Mouse (Mus musculus) brain, adult 2 months (tissue): ENCODE results near the gene Pm20d1.

Experiments used
- DNase-seq: peaks from one replicate; pipeline ENCODE4 v3.0.0; 2011; ENCODE audit warnings: low read depth, low spot score

The Pm20d1 gene

DNA sequence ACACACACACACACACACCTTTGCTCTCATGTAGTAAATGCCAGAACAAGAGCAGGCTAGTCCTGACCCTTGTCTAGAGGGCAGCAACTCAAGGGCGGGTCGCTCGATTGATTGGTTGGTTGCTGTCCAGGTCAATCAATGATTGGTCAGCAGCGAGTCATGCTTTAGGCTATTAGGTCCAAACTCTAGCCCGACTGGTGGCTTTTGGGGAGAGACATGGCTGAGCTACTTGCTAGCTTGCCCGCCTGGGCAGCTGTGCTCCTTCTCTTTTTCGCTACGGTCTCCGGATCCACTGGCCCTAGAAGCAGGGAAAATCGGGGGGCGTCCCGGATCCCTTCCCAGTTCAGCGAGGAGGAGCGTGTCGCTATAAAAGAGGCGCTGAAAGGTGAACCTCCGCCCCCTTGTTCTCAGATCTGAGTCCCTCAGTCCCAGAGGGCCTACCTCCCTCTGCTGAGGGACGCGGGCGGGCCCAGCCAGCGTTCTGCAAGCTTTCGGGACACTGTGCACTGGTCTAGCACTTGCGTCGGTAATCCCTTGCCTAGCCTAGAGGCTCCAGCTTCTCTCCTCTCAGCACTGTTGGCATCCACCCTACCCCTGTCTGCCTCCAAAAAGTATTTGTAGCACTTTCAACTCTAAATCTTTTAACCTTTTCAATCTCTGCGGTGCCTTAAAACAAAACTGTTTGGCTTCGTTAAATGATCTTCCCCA, at the start of gene Pm20d1:
TSS of gene Pm20d1 (plus strand) at position 180 of the 708 bp plus-strand sequence.
- DNase-seq, result peak; percentile 5

DNA sequence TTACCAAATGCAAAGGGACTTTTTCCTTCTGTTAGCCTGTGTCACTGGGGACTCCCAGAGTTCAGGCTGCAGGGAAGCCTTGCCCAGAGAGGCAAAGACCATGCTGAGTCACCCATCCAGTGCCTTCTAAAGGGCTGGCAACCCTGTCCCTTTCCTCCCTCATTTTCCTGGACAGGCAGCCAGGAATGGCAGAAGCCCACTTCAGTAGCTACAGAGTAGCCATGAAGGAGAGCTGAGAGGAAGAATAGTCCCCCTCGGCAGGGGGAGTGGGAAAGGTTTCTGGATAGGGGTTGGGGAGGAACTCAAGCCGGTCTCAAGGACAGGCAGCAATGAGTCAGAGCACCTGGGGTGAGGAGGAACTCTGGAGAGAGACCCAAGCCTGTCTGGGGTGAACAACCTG, 49.4 kb upstream of the Pm20d1 start:
- no peak for DNase-seq

DNA sequence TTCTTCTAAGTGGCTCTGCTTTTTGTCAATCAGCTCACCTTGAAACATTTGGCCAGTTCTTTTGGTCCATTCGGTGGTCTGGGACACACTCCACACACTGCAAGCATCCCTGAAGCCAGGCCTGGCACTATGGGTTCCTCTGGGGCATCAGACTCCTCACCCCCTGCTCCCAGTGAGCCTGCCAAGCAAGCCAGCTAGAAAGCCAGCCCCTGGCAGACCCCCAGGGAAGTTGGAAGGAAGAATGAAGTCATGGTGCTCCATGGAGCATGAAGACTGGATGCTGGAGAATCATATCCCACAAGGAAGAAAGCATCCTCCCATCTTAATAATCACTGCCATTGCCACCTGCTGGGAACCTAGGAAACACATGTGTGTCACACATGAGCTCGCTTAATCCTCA, 48.5 kb upstream of the Pm20d1 start:
- DNase-seq, result no peak

DNA sequence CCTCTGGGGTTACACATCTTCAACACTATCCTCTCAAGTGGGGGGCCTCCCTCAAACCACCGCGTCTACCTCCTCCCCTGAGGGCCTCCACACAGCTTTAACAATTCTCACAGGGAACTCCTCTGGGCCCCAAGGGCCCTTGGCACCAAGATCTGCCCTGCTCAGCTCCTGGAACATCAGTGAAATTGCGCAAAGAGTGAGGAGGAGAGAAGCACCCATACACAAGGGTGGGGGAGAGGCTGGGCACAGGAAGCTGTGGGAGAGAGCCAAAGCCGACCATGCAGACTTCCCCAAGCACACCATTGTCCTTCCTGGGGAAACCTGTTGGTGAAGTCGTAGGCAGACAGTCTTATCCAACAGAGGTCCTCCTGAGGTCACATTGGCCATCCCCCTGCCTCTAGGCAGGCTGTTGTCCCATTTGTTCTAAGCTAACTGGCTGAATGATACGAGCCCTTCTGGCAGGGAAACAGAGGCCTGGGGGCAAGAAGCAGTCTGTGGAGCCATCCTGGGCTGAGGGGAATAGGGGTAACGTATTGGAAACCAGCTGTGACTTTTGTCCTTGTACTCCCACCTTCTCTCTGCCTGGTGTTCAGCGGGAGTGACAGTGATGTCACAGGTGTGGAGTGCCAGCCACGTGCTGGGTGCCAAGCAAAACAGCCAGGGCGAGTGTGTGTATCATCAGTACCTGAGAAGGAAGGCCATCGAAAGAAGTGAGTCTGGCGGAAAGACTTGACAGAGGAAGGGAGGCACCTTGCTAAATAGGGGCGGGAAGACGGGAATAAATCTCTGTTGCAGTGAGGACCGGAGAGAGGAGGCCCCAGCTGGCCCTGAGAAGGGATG, 47.3 kb upstream of the Pm20d1 start:
- DNase-seq, result no peak

GRCm38 (mm10) chr1:131751181-131751890, 45.8 kb upstream of the Pm20d1 start:
- no peak for DNase-seq

DNA sequence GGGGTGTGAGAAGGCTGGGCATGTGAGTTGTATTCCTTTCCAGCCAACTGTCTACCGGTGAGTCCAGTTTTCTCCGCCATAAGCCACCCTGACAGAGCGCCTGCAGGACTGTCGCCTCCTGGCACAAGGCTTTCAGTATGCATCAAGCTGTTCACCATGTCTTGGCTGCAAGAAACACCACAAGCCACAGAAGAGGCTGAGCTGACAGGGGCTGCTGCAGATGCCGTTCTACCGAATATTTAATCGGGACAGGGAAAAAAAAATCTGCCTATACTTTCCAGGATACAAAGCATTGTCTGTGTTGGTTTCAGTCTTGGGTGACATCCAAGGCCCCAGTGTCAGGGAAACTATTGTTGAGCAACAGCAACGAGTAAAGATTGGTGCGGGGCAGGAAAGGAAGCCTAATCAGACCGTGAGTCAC, 45.3 kb upstream of the Pm20d1 start:
- peak; percentile 86 for DNase-seq

GRCm38 (mm10) chr1:131754212-131754829, 42.9 kb upstream of the Pm20d1 start:
- DNase-seq, result no peak

- DNase-seq, result peak; percentile 82
Measured at GRCm38 (mm10) chr1:131754916-131755315, 42.3 kb upstream of the Pm20d1 start.

DNA sequence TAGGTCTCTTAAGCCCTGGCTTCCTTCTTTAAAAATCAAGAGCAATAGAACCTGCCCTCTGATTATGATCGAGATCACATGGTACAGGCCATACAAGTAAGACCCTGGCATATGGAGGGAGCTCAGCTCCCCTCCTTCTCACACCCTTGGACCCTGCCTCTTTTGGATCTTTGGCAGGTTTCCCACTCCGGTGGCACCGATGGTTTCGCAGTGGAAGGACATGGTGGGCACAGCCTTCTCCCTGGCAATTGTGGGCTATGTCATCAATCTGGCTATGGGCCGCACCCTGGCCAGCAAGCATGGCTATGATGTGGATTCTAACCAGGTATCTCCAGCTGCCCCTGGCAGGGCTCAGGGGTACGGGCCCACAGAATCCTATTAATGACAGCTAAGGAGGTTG, 40.0 kb upstream of the Pm20d1 start:
- no peak for DNase-seq

DNA sequence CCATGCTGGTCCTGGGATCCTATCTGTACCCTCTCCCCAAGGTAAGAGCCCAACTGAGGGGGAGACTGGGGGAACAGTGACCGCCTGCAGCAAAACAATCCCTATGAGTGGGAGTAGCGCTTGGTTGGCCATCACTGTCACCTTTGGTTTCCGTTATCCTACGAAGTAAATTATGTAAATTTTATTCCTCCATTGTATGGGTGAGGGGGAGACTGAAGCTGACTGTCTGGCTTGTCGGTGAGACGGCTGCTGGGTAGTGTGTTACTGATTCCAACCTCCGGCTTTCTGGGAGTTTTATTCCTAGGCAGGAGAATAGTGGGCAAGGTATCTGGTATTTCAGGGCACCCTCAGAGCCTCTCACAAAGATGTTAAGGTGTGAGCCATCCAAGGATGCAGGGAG, 38.4 kb upstream of the Pm20d1 start:
- DNase-seq, result no peak

DNA sequence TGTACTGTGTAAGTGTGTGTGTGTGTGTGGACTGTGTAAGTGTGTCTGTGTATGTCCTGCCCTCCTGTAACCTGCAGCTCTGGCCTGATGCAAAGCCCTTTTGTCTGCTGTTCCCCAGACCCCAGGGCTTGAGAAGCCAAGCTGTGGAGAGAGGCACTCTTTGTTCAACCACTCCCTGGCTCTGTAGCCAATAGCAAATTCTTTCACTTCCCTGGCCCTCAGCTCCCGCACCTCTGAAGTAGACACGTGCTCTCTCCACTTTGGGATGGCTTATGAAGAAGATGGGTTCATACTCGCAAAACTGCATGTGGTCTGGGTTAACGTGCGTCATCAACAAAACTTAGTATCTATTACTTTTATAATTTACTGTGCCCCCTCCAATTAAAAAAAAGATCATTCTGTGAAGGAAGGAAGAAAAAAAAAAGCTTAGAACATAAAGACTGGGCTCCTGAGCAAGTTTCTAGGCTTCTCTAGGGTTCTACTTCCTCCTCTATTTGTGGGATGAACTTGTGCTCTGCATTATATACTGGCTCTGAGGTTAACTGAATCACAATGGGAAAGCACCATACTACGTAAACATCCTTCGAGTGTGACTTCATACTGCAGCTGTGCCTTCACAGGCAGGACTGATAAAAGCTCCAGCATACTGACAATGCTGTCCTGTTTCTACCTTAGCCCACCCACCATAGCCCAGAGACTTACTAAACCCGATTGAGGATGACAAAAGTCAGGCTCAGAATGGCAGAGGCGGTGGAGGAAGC, 37.3 kb upstream of the Pm20d1 start:
- no peak for DNase-seq

GRCm38 (mm10) chr1:131760428-131760820, 36.8 kb upstream of the Pm20d1 start:
- no peak for DNase-seq

GRCm38 (mm10) chr1:131761079-131761831, 35.9 kb upstream of the Pm20d1 start:
- DNase-seq, result no peak

DNA sequence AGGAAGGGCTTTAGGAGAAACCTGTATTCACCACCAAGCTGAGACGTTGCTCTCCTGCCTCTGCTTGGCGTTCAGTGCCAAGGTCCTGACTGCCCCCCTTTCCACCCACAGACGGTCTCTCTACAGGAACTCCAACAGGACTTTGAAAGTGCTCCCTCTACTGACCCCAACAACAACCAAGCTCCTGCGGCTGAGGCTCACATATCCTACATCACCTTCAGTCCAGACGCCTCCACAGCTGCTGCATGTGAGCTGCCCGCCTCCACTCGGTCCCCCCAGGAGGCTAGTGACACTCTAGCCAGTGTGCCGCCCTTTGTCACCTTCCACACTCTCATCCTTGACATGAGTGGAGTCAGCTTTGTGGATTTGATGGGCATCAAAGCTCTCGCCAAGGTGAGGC, 33.5 kb upstream of the Pm20d1 start:
- no peak for DNase-seq

GRCm38 (mm10) chr1:131764581-131765338, 32.4 kb upstream of the Pm20d1 start:
- DNase-seq, result no peak

- peak; percentile 80 for DNase-seq
Measured at GRCm38 (mm10) chr1:131765357-131766001, 31.7 kb upstream of the Pm20d1 start.

DNA sequence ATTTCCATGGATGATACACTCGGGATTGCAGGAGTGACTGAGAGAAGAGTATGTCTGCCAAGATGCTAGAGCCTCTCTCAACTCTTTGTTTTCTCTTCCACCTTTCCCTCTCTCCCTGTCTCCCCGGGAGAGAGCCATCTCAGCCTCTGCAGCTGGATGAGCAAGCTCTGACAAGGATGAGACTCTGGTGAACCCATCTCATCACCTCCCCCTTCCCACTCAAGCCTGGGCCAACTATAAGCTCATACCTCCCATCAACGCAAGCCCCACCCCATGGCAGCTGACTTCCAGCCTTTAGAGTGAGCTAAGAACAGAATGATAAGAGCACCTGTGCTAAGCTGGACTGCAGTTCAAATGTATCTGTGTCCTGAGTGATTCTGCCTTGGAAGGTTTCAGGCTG, 27.9 kb upstream of the Pm20d1 start:
- no peak for DNase-seq

DNA sequence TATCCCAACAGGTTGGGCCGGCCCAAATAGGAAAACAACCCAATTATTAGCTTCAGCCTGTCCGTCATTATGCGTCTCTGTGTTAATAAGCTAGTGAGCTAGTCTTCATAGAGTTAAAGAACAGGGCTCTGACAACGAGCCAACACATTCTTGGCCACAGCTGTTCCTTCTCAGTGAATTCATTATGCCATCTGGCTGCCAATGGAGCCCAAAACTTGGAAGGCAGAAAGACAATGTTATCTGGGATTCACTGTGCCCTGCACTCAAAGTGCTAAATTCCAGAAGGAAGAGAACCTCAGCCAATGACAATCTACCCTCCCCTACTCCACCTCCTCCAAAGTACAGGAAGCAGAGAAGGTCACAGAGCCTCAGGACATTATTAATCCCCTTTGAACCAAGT, 26.5 kb upstream of the Pm20d1 start:
- DNase-seq, result peak; percentile 92

DNA sequence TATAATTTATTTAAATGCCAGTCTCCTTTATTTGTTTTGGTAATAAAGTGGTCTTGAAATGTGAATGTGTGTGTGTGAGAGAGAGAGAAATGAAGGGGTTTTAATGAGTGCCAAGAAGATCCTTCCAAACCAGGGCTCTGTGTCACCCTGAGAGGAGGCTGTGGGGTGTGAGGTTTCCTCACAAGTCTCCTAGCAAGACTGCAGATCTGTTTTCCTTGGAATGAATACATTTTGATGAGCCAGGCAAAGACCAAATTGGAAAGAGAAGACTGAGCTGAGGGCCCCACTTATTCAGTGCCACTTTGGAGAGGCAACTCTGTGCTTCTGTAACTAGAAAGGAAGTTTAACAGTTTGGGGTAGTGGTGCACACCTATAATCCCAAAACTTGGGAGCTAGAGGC, 25.7 kb upstream of the Pm20d1 start:
- peak; percentile 32 for DNase-seq
